ENCODE assay signal across 9 mouse cellular contexts in the genomic region with DNA sequence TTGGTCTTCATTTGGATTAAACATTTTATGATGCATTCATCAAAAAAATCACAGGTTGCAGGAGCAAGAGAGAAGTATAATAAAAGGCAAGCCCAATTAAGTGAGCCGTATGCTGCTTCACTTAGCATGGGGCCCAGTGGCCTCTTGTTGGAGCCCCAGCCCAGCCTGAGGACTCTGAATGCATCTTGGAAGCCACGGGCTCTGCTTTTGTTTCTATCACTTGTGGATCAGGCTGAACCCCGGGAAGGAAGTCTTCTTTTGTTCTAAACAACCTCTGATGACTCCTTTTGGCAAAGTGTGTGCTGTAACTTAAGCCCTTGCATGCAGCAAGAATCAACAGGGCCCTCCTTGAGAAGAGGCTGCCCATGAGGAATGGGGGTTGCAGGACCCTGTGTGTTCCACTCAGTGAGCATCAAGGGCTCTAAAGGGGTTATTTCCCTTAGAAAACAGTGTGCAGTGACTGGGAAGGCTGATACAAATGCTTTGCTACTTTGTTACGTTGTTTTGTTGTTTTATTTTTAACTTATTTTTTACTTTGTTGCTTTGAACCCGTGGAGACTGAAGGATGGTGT.
DNase-seq lines count a peak whose midpoint lies in the region; ATAC-seq and TF ChIP-seq lines count a peak whose summit lies in the region.
"Had no signal": no experiment of that assay in that cellular context is flagged by ENCODE, and none has a peak within 500 bp of the region (broad histone marks: within the 10 kb centered on the region; RNA-seq: fewer than 3 reads in every experiment).

No protein-coding gene starts in this region.

- H3K4me3 ChIP-seq in heart, adult 2 months = no peak overlapping the region
- no peak overlapping the region for H3K4me3 ChIP-seq in heart, embryonic 10.5 days
- H3K4me3 ChIP-seq in embryonic facial prominence, embryonic 14.5 days (ENCODE audit: low read depth, low read length) = no peak overlapping the region
- H3K4me3 ChIP-seq in hindbrain, embryonic 14.5 days (replicated peaks; ENCODE audit: low read length) = no peak overlapping the region

- peak; percentile 37 to 42 for DNase-seq in heart, adult 2 months
- DNase-seq in heart, embryonic 10.5 days (ENCODE audit: low spot score) = no peak
- DNase-seq in embryonic facial prominence, embryonic 14.5 days (ENCODE audit: low spot score) = peak; percentile 40
- no peak for DNase-seq in hindbrain, embryonic 14.5 days (ENCODE audit: low spot score)
- no peak for DNase-seq in right cerebral cortex, postnatal 10 days (ENCODE audit: low spot score in 2 of 2)
- DNase-seq in layer of hippocampus, adult 18-20 months (ENCODE audit: low spot score in 2 of 2) = no peak
- DNase-seq in thymus, postnatal 14 days = no peak

- 39% methylated on average over 5 of the region's 5 CpGs for WGBS in heart, adult 2 months
- WGBS in heart, embryonic 10.5 days = 42% methylated on average over 5 of the region's 5 CpGs
- WGBS in embryonic facial prominence, embryonic 14.5 days = 31% methylated on average over 5 of the region's 5 CpGs
- WGBS in hindbrain, embryonic 14.5 days = 25% methylated on average over 5 of the region's 5 CpGs

- TF ChIP-seq POLR2A in heart, adult 2 months (IDR thresholded peaks at IDR 0.05; ENCODE audit: insufficient read depth, low read depth, low read length) = no peak

- no peak; the same call in 1 of the 2 replicates for TF ChIP-seq CTCF in heart, adult 2 months (IDR thresholded peaks at IDR 0.05)

- ATAC-seq in embryonic facial prominence, embryonic 14.5 days (ENCODE audit: low read depth) = peak; percentile 24; the same call in 1 of the 2 replicates
- peak; percentile 27; the same call in 1 of the 2 replicates for ATAC-seq in hindbrain, embryonic 14.5 days (ENCODE audit: low FRiP score)
- ATAC-seq in megakaryocyte progenitor cell, adult 5-6 weeks (replicated peaks; ENCODE audit: poor library complexity) = 0 out of 2 replicates have a peak, but pooled peaks have one; percentile 11
- ATAC-seq: CD4-positive, CD25-positive, alpha-beta regulatory T cell, adult 4 months had no signal

- H3K4me1 ChIP-seq in heart, adult 2 months (ENCODE audit: control insufficient read depth, insufficient read depth, low read length) = peaks cover 17% of the 10 kb centered on the region
- H3K4me1 ChIP-seq in heart, embryonic 10.5 days = peaks cover 31% of the 10 kb centered on the region
- H3K4me1 ChIP-seq in embryonic facial prominence, embryonic 14.5 days (ENCODE audit: control insufficient read depth, insufficient read depth, low read length) = peaks cover 17% of the 10 kb centered on the region
- H3K4me1 ChIP-seq in hindbrain, embryonic 14.5 days (replicated peaks; ENCODE audit: control insufficient read depth, insufficient read depth, low read length) = peaks cover 15% of the 10 kb centered on the region

- H3K9ac ChIP-seq in heart, adult 2 months (ENCODE audit: low read depth, low read length) = no peak overlapping the region
- H3K9ac ChIP-seq in embryonic facial prominence, embryonic 14.5 days (ENCODE audit: low read depth, low read length) = no peak overlapping the region
- no peak overlapping the region for H3K9ac ChIP-seq in hindbrain, embryonic 14.5 days

- intact Hi-C loops in heart, adult 2 months (cut with DNase I) = loop anchor here (10.0 kb wide), 1 partner anchor 824 kb away; the partner anchor contains the start of gene Zfp503

- no peaks in the 10 kb centered on the region for H3K27me3 ChIP-seq in heart, adult 2 months (ENCODE audit: control insufficient read depth, insufficient read depth, low read length)
- H3K27me3 ChIP-seq in heart, embryonic 10.5 days (ENCODE audit: insufficient read depth, poor library complexity, severe bottlenecking) = no peaks in the 10 kb centered on the region; the same call in 1 of the 2 replicates
- H3K27me3 ChIP-seq in embryonic facial prominence, embryonic 14.5 days (replicated peaks; ENCODE audit: control insufficient read depth, insufficient read depth, low read length) = no peaks in the 10 kb centered on the region
- H3K27me3 ChIP-seq in hindbrain, embryonic 14.5 days (ENCODE audit: control insufficient read depth, insufficient read depth, low read length) = 0 out of 2 replicates have a peak, but pooled peaks cover 5% of the 10 kb centered on the region

- no peak for TF ChIP-seq EP300 in heart, adult 2 months (IDR thresholded peaks at IDR 0.05; ENCODE audit: insufficient read depth, low read depth, low read length)

- H3K4me2 ChIP-seq in embryonic facial prominence, embryonic 14.5 days (ENCODE audit: low read depth, low read length) = peak overlapping the region; percentile 45; the same call in 1 of the 2 replicates
- H3K4me2 ChIP-seq in hindbrain, embryonic 14.5 days (replicated peaks) = peak overlapping the region; percentile 49; the same call in 1 of the 2 replicates

- H3K36me3 ChIP-seq in heart, adult 2 months (ENCODE audit: control insufficient read depth, insufficient read depth, low read length) = no peaks in the 10 kb centered on the region
- no peaks in the 10 kb centered on the region for H3K36me3 ChIP-seq in heart, embryonic 10.5 days
- H3K36me3 ChIP-seq in embryonic facial prominence, embryonic 14.5 days (ENCODE audit: control insufficient read depth, insufficient read depth, low read length) = no peaks in the 10 kb centered on the region
- H3K36me3 ChIP-seq in hindbrain, embryonic 14.5 days (replicated peaks; ENCODE audit: control insufficient read depth, insufficient read depth) = no peaks in the 10 kb centered on the region

- H3K79me2 ChIP-seq in heart, adult 2 months (replicated peaks; ENCODE audit: control insufficient read depth, insufficient read depth, low read length) = no peaks in the 10 kb centered on the region

- H3K9me3 ChIP-seq in heart, embryonic 10.5 days = no peaks in the 10 kb centered on the region
- no peaks in the 10 kb centered on the region for H3K9me3 ChIP-seq in embryonic facial prominence, embryonic 14.5 days (ENCODE audit: control insufficient read depth, low read length)
- H3K9me3 ChIP-seq in hindbrain, embryonic 14.5 days (ENCODE audit: control insufficient read depth, low read length) = no peaks in the 10 kb centered on the region

- H3K27ac ChIP-seq in heart, adult 2 months = peak overlapping the region; percentile 63
- H3K27ac ChIP-seq in heart, embryonic 10.5 days = no peak overlapping the region
- peak overlapping the region; percentile 66 for H3K27ac ChIP-seq in embryonic facial prominence, embryonic 14.5 days (replicated peaks; ENCODE audit: low read depth, low read length)
- no peak overlapping the region for H3K27ac ChIP-seq in hindbrain, embryonic 14.5 days

Comparison
In these comparisons a context has a peak if more than half of its experiments do, and no peak if none do; other contexts are left out.
1. DNase-seq: peak in heart, adult 2 months (2 of 2) and embryonic facial prominence, embryonic 14.5 days (single experiment); none in heart, embryonic 10.5 days (single experiment), hindbrain, embryonic 14.5 days (single experiment), right cerebral cortex, postnatal 10 days (0 of 2), layer of hippocampus, adult 18-20 months (0 of 2) and thymus, postnatal 14 days (single experiment).
2. H3K27ac ChIP-seq: peak in heart, adult 2 months (single experiment) and embryonic facial prominence, embryonic 14.5 days (single experiment); none in heart, embryonic 10.5 days (single experiment) and hindbrain, embryonic 14.5 days (single experiment).
3. Peak in every context shown above with its lines, with median percentiles within 50 percentile points of each other: ATAC-seq.